Mouse (Mus musculus) inflammation-experienced regulatory T-cells, adult 6 months (primary cell): Measurements from ENCODE around the gene Tfam. TPM values are rescaled to one million over a fixed set of nuclear protein-coding genes. Genes with fewer than 3 reads are reported as not detected.

Experiments used
- polyA plus RNA-seq, 3 experiments: library from polyadenylated mRNA; unstranded; fragments of 100-300 nt; shearing (Covaris generic); gene quantifications; one replicate each; pipeline ENCODE4 v1.2.1; 2017

Tfam gene
- polyA plus RNA-seq, 3 experiments from 2014 or later: 92.5 to 100 (median 93.8) TPM

Other genes with a start within 250 kb of the Tfam start
- gene Bicc1, start 78.6 kb downstream of the Tfam start, polyA plus RNA-seq: under 1 TPM in 1 of 3 experiments, not detected in 2; 0.27 TPM
- gene Ube2d1, start 47.0 kb upstream of the Tfam start, polyA plus RNA-seq: 10 to 100 TPM; 17.3 to 22.4 (median 21.3) TPM
- gene Cisd1, start 106.7 kb upstream of the Tfam start, polyA plus RNA-seq: 10 to 100 TPM; 31.9 to 59.6 (median 36.2) TPM
- 1 to 10 TPM; 3.3 to 5.9 (median 5.4) TPM for gene Ipmk, start 109.5 kb upstream of the Tfam start, polyA plus RNA-seq